Mouse (Mus musculus) midbrain, postnatal 0 days (tissue): ENCODE data around the gene Myrfl. TPM values are rescaled to one million over a fixed set of nuclear protein-coding genes. Genes with fewer than 3 reads are reported as not detected.

ENCODE experiments used
- ATAC-seq: fragments of 200-750 bp; cut with Nextera tagmentation; 2 replicates; pipeline ENCODE4 v1.8.0; 2017; ENCODE audit warnings: moderate number of reproducible peaks, mild to moderate bottlenecking, moderate TSS enrichment, moderate library complexity; ENCODE audit not compliant: low FRiP score
- DNase-seq: peaks from one replicate; pipeline ENCODE4 v3.0.0-alpha.2; 2015; ENCODE audit warnings: low spot score
- H3K27ac ChIP-seq: fragments of 300-500 bp; sonication (generic); 2 replicates; pipeline ENCODE4 v1.5.1; 2014; ENCODE audit warnings: low read depth, mild to moderate bottlenecking, low read length, mixed read lengths
- H3K27me3 ChIP-seq: fragments of 300-500 bp; sonication (generic); 2 replicates; pipeline ENCODE4 v1.6.1; 2014; ENCODE audit warnings: low read length, control low read depth, mixed read lengths; ENCODE audit not compliant: insufficient read depth
- H3K36me3 ChIP-seq: fragments of 300-500 bp; sonication (generic); 2 replicates; pipeline ENCODE4 v1.6.1; 2014; ENCODE audit warnings: low read length, control low read depth, mixed read lengths; ENCODE audit not compliant: insufficient read depth
- H3K4me1 ChIP-seq: fragments of 300-500 bp; sonication (generic); 2 replicates; pipeline ENCODE4 v1.6.1; 2014; ENCODE audit warnings: mild to moderate bottlenecking, control low read depth, antibody characterized with exemption, low read length, mixed read lengths; ENCODE audit not compliant: insufficient read depth
- H3K4me2 ChIP-seq: fragments of 300-500 bp; sonication (generic); 2 replicates; pipeline ENCODE4 v1.6.1; 2014; ENCODE audit warnings: low read depth, mild to moderate bottlenecking, low read length, mixed read lengths; ENCODE audit not compliant: poor library complexity, severe bottlenecking
- H3K4me3 ChIP-seq: fragments of 300-500 bp; sonication (generic); 2 replicates; pipeline ENCODE4 v1.5.1; 2014; ENCODE audit warnings: low read depth, mild to moderate bottlenecking, low read length, moderate library complexity
- H3K9ac ChIP-seq: fragments of 300-500 bp; sonication (generic); replicated peaks from 2 replicates; pipeline ENCODE4 v1.6.1; 2014; ENCODE audit warnings: mild to moderate bottlenecking, low read length, moderate library complexity, mixed read lengths; ENCODE audit not compliant: poor library complexity, severe bottlenecking
- H3K9me3 ChIP-seq: fragments of 300-500 bp; sonication (generic); 2 replicates; pipeline ENCODE4 v1.6.1; 2016; ENCODE audit warnings: low read length, control low read depth
- CTCF ChIP-seq: IDR thresholded peaks from 2 replicates; pipeline ENCODE4 v1.5.1; 2016; ENCODE audit warnings: antibody characterized with exemption, mild to moderate bottlenecking
- WGBS: fragments of 180-500 bp; shearing (Covaris S2); extraction: QIAGEN DNeasy Blood & Tissue Kit; methylation state at CpG from one replicate; pipeline ENCODE4 v1.1.7; 2014; 5-methylcytosine and 5-hydroxymethylcytosine counted together
- polyA plus RNA-seq: library from polyadenylated mRNA; unstranded; fragments of >200 nt; fragmentation: Nextera tagmentation; extraction: Ambion mirVana; gene quantifications from 2 replicates; pipeline ENCODE4 v1.2.1, GENCODE M21; 2015
- total RNA-seq: library from RNA; depleted of rRNA; stranded (reverse); fragments of >200 nt; gene quantifications from 2 replicates; pipeline ENCODE4 v1.2.3, GENCODE M21; 2014

The Myrfl gene
- total and polyA plus RNA-seq, 2 experiments from 2014 or later: 0.09 to 0.11 TPM

- WGBS: 96% methylated on average over 8 of the region's 8 CpGs
- Histone ChIP-seq H3K27ac (no peak overlapping the region), H3K4me3 (no peak overlapping the region), H3K4me2 (no peak overlapping the region), H3K9me3 (no peaks in the 10 kb centered on the region), H3K36me3 (peaks cover 23% of the 10 kb centered on the region), H3K9ac (no peak overlapping the region), H3K4me1 (no peaks in the 10 kb centered on the region), H3K27me3 (no peaks in the 10 kb centered on the region)
- TF ChIP-seq CTCF: no peak
- DNase-seq: no peak
- ATAC-seq: no peak
These were observed 18.6 kb upstream of the Myrfl start for GRCm38 (mm10) chr10:116915286-116915685.

GRCm38 (mm10) chr10:116914586-116914985, 17.9 kb upstream of the Myrfl start:
- H3K4me3 ChIP-seq: no peak overlapping the region
- no peak for ATAC-seq
- H3K27me3 ChIP-seq: no peaks in the 10 kb centered on the region
- H3K4me2 ChIP-seq: no peak overlapping the region
- H3K9ac ChIP-seq: no peak overlapping the region
- H3K4me1 ChIP-seq: no peaks in the 10 kb centered on the region
- TF ChIP-seq CTCF: no peak
- H3K36me3 ChIP-seq: peaks cover 30% of the 10 kb centered on the region
- no peak for DNase-seq
- no peak overlapping the region for H3K27ac ChIP-seq
- H3K9me3 ChIP-seq: no peaks in the 10 kb centered on the region
- WGBS: 95% methylated on average over 9 of the region's 9 CpGs

DNA sequence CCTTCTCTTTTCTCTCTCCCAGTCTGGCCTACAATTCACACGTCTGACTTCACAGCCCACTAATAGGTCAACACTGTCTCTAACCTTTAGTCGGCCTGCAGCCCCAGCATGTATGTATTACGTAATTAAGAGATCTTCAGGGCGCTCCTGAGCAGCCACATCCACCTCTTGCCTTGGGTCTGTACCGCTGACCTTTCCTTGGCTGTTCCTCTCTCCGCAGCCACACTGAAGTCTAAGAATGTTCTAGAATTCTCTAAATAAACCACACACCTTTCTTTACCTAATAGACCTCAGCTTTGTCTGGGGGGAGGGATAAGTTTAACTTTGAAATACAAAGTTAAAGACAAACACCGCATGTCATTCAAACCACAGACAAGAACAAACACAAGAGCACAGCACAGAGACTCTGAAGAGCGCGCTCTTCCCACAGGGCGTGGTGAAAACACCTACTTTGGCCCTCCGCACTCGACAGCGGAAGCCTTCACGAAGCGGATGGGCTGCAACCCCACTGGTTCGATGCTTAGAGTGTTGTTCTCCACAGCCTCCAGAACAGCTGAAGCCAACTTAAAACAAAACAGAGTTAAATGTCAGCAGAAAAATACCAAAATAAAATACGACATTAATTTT, 17.0 kb upstream of the Myrfl start:
- Histone ChIP-seq H3K27me3 (no peaks in the 10 kb centered on the region), H3K4me3 (no peak overlapping the region), H3K4me1 (no peaks in the 10 kb centered on the region), H3K36me3 (peaks cover 27% of the 10 kb centered on the region), H3K27ac (no peak overlapping the region), H3K4me2 (no peak overlapping the region), H3K9me3 (no peaks in the 10 kb centered on the region), H3K9ac (no peak overlapping the region)
- DNase-seq (no peak), ATAC-seq (no peak)
- no peak for TF ChIP-seq CTCF
- WGBS: 95% methylated on average over 17 of the region's 17 CpGs

- 95% methylated on average over 9 of the region's 9 CpGs for WGBS
- Histone ChIP-seq H3K36me3 (peaks cover 27% of the 10 kb centered on the region), H3K4me1 (no peaks in the 10 kb centered on the region), H3K4me2 (no peak overlapping the region), H3K9ac (no peak overlapping the region), H3K9me3 (no peaks in the 10 kb centered on the region), H3K27ac (no peak overlapping the region), H3K27me3 (no peaks in the 10 kb centered on the region), H3K4me3 (no peak overlapping the region)
- no peak for TF ChIP-seq CTCF
- DNase-seq: no peak
- no peak for ATAC-seq
These were observed 16.1 kb upstream of the Myrfl start for GRCm38 (mm10) chr10:116912850-116913249.

DNA sequence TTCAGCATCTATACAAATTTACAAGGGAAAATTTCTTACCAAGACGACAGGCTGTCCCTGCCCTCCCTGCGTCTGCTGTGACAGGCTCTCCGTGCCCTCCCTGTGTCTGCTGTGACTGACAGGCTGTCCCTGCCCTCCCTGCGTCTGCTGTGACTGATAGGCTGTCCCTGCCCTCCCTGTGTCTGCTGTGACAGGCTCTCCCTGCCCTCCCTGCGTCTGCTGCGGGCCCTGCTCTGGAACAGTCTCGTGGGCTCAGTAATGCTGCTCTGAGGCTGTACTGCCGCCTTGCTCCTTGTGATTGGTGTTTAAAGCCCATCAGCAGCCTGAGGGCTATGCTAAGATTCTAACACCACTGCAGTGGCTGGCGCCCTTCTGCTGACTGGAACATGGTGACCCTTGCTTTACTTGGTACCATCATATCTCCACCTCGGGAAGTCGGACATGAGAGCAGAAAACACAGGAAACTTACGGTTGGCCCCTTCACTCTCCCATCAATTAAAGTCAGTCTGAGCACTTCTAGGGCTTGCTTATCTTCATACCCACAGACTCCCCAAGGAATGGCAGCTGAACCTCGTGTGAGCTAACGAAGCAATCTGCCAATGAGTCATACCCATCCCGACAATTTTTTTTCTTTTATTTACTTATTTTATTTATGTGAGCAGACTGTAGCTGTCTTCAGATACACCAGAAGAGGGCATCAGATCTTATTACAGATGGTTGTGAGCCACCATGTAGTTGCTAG, 12.4 kb upstream of the Myrfl start:
- TF ChIP-seq CTCF: no peak
- H3K27ac ChIP-seq: no peak overlapping the region
- no peak for DNase-seq
- no peak for ATAC-seq
- no peaks in the 10 kb centered on the region for H3K4me1 ChIP-seq
- no peaks in the 10 kb centered on the region for H3K9me3 ChIP-seq
- no peaks in the 10 kb centered on the region for H3K27me3 ChIP-seq
- WGBS: 81% methylated on average over 15 of the region's 15 CpGs
- H3K9ac ChIP-seq: no peak overlapping the region
- H3K4me3 ChIP-seq: no peak overlapping the region
- H3K36me3 ChIP-seq: peaks cover 43% of the 10 kb centered on the region
- no peak overlapping the region for H3K4me2 ChIP-seq

DNA sequence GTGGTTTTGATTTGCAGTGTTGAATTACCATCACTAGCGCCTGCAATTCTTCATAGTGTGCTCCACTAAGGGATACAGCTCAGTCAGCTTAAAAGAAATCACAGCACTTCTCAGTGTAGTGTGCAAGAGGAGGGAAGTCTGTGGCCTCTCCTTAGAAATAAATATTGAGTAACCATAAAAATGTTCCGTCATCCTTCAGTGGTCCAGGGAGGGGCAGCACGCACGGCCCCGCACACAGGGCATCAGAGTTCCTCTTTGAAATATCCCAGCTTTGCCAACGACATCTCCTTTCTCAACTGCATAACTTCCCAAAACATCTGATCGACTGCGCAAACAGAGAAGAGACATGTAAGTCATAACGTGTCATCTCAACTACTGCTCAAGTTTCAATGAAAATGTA, 10.1 kb upstream of the Myrfl start:
- Histone ChIP-seq H3K4me1 (no peaks in the 10 kb centered on the region), H3K9ac (no peak overlapping the region), H3K9me3 (no peaks in the 10 kb centered on the region), H3K4me2 (no peak overlapping the region), H3K4me3 (no peak overlapping the region), H3K36me3 (peaks cover 32% of the 10 kb centered on the region), H3K27ac (no peak overlapping the region), H3K27me3 (no peaks in the 10 kb centered on the region)
- DNase-seq: no peak
- TF ChIP-seq CTCF: no peak
- no peak for ATAC-seq
- 96% methylated on average over 9 of the region's 9 CpGs for WGBS
